Mouse (Mus musculus) spleen, adult 12 weeks (tissue): Measurements from ENCODE around the gene Gabrg1.

Source experiments
- DNase-seq: peaks from one replicate; pipeline ENCODE4 v3.0.0; 2022; ENCODE audit warnings: low spot score

Gabrg1 gene

GRCm38 (mm10) chr5:70842192-70843095, at the start of gene Gabrg1:
Gene Gabrg1 (minus strand): TSS chr5:70842617.
- DNase-seq: no peak

- no peak for DNase-seq
Measured at GRCm38 (mm10) chr5:70884026-70884425, 41.6 kb upstream of the Gabrg1 start.

GRCm38 (mm10) chr5:70870081-70870480, 27.7 kb upstream of the Gabrg1 start:
- no peak for DNase-seq

- DNase-seq: no peak
Measured at GRCm38 (mm10) chr5:70843096-70843734, 798 bp upstream of the Gabrg1 start.

- DNase-seq: no peak
Measured at GRCm38 (mm10) chr5:70818681-70819080, 23.7 kb downstream of the Gabrg1 start.

- DNase-seq: no peak
Measured at GRCm38 (mm10) chr5:70736156-70736555, 106.3 kb downstream of the Gabrg1 start.

GRCm38 (mm10) chr5:70704361-70704760, 138.1 kb downstream of the Gabrg1 start:
- DNase-seq: no peak
